Mouse (Mus musculus): ENCODE data around the gene Atp1a4. TPM values are rescaled to one million over a fixed set of nuclear protein-coding genes. Genes with fewer than 3 reads are reported as not detected.

The Atp1a4 gene
- polyA plus RNA-seq, 1 experiment = 331 TPM

GRCm38 (mm10) chr1:172242401-172242800, 15.8 kb downstream of the Atp1a4 start:
- H3K27ac ChIP-seq (ENCODE audit: control insufficient read depth, insufficient read depth, low read depth, low read length) = no peak overlapping the region
- no peaks in the 10 kb centered on the region for H3K36me3 ChIP-seq (ENCODE audit: control insufficient read depth, insufficient read depth, low read length)
- no peaks in the 10 kb centered on the region for H3K27me3 ChIP-seq (ENCODE audit: control insufficient read depth, insufficient read depth, low read length)
- H3K4me1 ChIP-seq (ENCODE audit: control insufficient read depth, insufficient read depth, low read length) = peaks cover 4% of the 10 kb centered on the region
- H3K4me3 ChIP-seq (ENCODE audit: control insufficient read depth, low read depth, low read length) = no peak overlapping the region
- TF ChIP-seq CTCF (IDR thresholded peaks at IDR 0.05; ENCODE audit: control insufficient read depth, insufficient read depth, insufficient replicate concordance, low read depth, low read length) = no peak
- TF ChIP-seq POLR2A (IDR thresholded peaks at IDR 0.05; ENCODE audit: control insufficient read depth, low read depth, low read length) = no peak

- Histone ChIP-seq H3K27me3 (ENCODE audit: control insufficient read depth, insufficient read depth, low read length) (no peaks in the 10 kb centered on the region), H3K4me3 (ENCODE audit: control insufficient read depth, low read depth, low read length) (no peak overlapping the region), H3K36me3 (ENCODE audit: control insufficient read depth, insufficient read depth, low read length) (no peaks in the 10 kb centered on the region), H3K27ac (ENCODE audit: control insufficient read depth, insufficient read depth, low read depth, low read length) (no peak overlapping the region), H3K4me1 (ENCODE audit: control insufficient read depth, insufficient read depth, low read length) (peaks cover 5% of the 10 kb centered on the region)
- TF ChIP-seq CTCF (IDR thresholded peaks at IDR 0.05; ENCODE audit: control insufficient read depth, insufficient read depth, insufficient replicate concordance, low read depth, low read length) (no peak), POLR2A (IDR thresholded peaks at IDR 0.05; ENCODE audit: control insufficient read depth, low read depth, low read length) (no peak)
Observed at GRCm38 (mm10) chr1:172240945-172241708, 17.1 kb downstream of the Atp1a4 start.

- no peak for TF ChIP-seq CTCF (IDR thresholded peaks at IDR 0.05; ENCODE audit: control insufficient read depth, insufficient read depth, insufficient replicate concordance, low read depth, low read length)
- no peak for TF ChIP-seq POLR2A (IDR thresholded peaks at IDR 0.05; ENCODE audit: control insufficient read depth, low read depth, low read length)
Observed at GRCm38 (mm10) chr1:172229215-172229614, 29.0 kb downstream of the Atp1a4 start.

DNA sequence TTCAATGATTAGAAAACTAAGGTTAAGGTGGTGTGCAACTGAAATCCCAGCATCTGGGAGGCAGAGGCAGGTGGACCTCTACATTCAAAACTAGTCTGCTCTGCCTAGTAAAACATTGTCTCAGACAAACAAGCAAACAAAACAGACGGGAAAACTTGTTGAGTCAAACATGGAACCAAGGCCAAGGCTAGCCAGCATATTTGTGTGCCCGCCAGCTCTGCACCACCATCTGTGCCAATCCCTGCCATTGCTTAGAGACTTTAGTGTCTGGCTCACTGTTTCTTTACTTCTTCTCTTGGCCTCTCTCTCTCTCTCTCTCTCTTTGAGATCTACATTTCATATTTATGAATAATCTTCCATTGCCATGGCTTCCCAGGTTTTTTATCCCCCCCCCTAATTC, 30.0 kb downstream of the Atp1a4 start:
- Histone ChIP-seq H3K36me3 (ENCODE audit: control insufficient read depth, insufficient read depth, low read length) (no peaks in the 10 kb centered on the region), H3K4me3 (ENCODE audit: control insufficient read depth, low read depth, low read length) (no peak overlapping the region), H3K27me3 (ENCODE audit: control insufficient read depth, insufficient read depth, low read length) (no peaks in the 10 kb centered on the region), H3K27ac (ENCODE audit: control insufficient read depth, insufficient read depth, low read depth, low read length) (no peak overlapping the region), H3K4me1 (ENCODE audit: control insufficient read depth, insufficient read depth, low read length) (no peaks in the 10 kb centered on the region)
- no peak for TF ChIP-seq CTCF (IDR thresholded peaks at IDR 0.05; ENCODE audit: control insufficient read depth, insufficient read depth, insufficient replicate concordance, low read depth, low read length)
- TF ChIP-seq POLR2A (IDR thresholded peaks at IDR 0.05; ENCODE audit: control insufficient read depth, low read depth, low read length) = no peak

More at GRCm38 (mm10) chr1:172229215-172229614, 29.0 kb downstream of the Atp1a4 start:
- Histone ChIP-seq H3K27me3 (ENCODE audit: control insufficient read depth, insufficient read depth, low read length) (no peaks in the 10 kb centered on the region), H3K36me3 (ENCODE audit: control insufficient read depth, insufficient read depth, low read length) (no peaks in the 10 kb centered on the region), H3K27ac (ENCODE audit: control insufficient read depth, insufficient read depth, low read depth, low read length) (no peak overlapping the region), H3K4me1 (ENCODE audit: control insufficient read depth, insufficient read depth, low read length) (no peaks in the 10 kb centered on the region), H3K4me3 (ENCODE audit: control insufficient read depth, low read depth, low read length) (no peak overlapping the region)

DNA sequence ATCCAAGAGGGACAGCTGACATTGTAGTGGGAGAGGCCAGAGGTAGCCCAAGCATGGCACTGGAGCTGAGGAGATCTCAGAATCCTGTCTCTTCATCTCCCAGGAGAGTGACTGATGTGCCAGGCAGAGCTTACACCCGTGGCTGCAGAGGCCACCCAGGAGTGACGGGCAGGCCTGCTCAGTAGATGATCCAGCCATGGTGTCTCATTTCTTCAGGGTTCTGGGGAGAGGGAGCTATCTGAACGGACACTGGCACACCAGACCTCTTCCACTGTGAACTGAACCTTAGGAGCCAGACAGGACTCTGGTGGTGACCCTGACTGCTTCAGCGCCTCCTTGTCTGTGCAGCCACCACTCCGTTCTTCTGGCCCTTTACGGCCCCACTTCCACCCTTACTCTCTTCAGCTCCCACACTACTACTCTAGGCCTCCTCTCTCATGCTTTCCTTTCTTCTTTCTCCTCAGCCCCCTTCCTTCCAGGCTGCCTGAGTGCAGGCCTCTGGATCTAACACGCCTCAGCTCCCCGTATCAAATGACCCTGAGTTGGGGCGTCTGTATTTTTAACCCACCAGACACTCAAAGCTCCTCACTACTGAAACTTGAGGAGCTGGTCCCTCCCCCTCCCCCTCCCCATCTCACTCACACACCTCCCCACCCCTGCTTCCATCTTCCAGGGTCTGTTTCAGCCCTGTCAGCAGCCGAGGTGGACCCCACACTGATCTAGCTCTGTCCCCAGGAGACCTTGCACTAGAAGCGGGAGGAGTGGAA, 36.7 kb downstream of the Atp1a4 start:
- H3K4me3 ChIP-seq (ENCODE audit: control insufficient read depth, low read depth, low read length) = no peak overlapping the region
- H3K36me3 ChIP-seq (ENCODE audit: control insufficient read depth, insufficient read depth, low read length) = no peaks in the 10 kb centered on the region
- H3K4me1 ChIP-seq (ENCODE audit: control insufficient read depth, insufficient read depth, low read length) = peaks cover 6% of the 10 kb centered on the region
- TF ChIP-seq CTCF (IDR thresholded peaks at IDR 0.05; ENCODE audit: control insufficient read depth, insufficient read depth, insufficient replicate concordance, low read depth, low read length) = no peak
- TF ChIP-seq POLR2A (IDR thresholded peaks at IDR 0.05; ENCODE audit: control insufficient read depth, low read depth, low read length) = no peak
- H3K27me3 ChIP-seq (ENCODE audit: control insufficient read depth, insufficient read depth, low read length) = no peaks in the 10 kb centered on the region
- no peak overlapping the region for H3K27ac ChIP-seq (ENCODE audit: control insufficient read depth, insufficient read depth, low read depth, low read length)

- Histone ChIP-seq H3K4me3 (ENCODE audit: control insufficient read depth, low read depth, low read length) (no peak overlapping the region), H3K27me3 (ENCODE audit: control insufficient read depth, insufficient read depth, low read length) (no peaks in the 10 kb centered on the region), H3K4me1 (ENCODE audit: control insufficient read depth, insufficient read depth, low read length) (peaks cover 6% of the 10 kb centered on the region), H3K36me3 (ENCODE audit: control insufficient read depth, insufficient read depth, low read length) (no peaks in the 10 kb centered on the region), H3K27ac (ENCODE audit: control insufficient read depth, insufficient read depth, low read depth, low read length) (no peak overlapping the region)
- no peak for TF ChIP-seq POLR2A (IDR thresholded peaks at IDR 0.05; ENCODE audit: control insufficient read depth, low read depth, low read length)
- TF ChIP-seq CTCF (IDR thresholded peaks at IDR 0.05; ENCODE audit: control insufficient read depth, insufficient read depth, insufficient replicate concordance, low read depth, low read length) = no peak
Observed at GRCm38 (mm10) chr1:172220414-172220813, 37.8 kb downstream of the Atp1a4 start.

Measured in testis, adult 2 months (tissue).